Mouse (Mus musculus) heart, postnatal 0 days (tissue): ENCODE results near the gene Kit. TPM values are rescaled to one million over a fixed set of nuclear protein-coding genes. Genes with fewer than 3 reads are reported as not detected.

Experiments used
- ATAC-seq: fragments of 200-750 bp; cut with Nextera tagmentation; 2 replicates; pipeline ENCODE4 v1.8.0; 2017; ENCODE audit warnings: low read depth, moderate number of reproducible peaks, moderate library complexity; ENCODE audit not compliant: insufficient read depth
- DNase-seq: peaks from one replicate; pipeline ENCODE4 v3.0.0-alpha.2; 2016; ENCODE audit warnings: low spot score
- H3K27ac ChIP-seq: fragments of 300-500 bp; sonication (generic); 2 replicates; pipeline ENCODE4 v1.5.1; 2014; ENCODE audit warnings: low read depth, mild to moderate bottlenecking
- H3K27me3 ChIP-seq: fragments of 300-500 bp; sonication (generic); 2 replicates; pipeline ENCODE4 v1.6.1; 2014; ENCODE audit warnings: low read length, mixed read lengths; ENCODE audit not compliant: control insufficient read depth, insufficient read depth
- H3K36me3 ChIP-seq: fragments of 300-500 bp; sonication (generic); replicated peaks from 2 replicates; pipeline ENCODE4 v1.6.1; 2014; ENCODE audit warnings: low read length, mixed read lengths; ENCODE audit not compliant: control insufficient read depth, insufficient read depth
- H3K4me1 ChIP-seq: fragments of 300-500 bp; sonication (generic); 2 replicates; pipeline ENCODE4 v1.6.1; 2014; ENCODE audit warnings: antibody characterized with exemption; ENCODE audit not compliant: control insufficient read depth, insufficient read depth
- H3K4me2 ChIP-seq: fragments of 300-500 bp; sonication (generic); 2 replicates; pipeline ENCODE4 v1.6.1; 2014; ENCODE audit warnings: low read depth, mild to moderate bottlenecking, low read length, moderate library complexity
- H3K4me3 ChIP-seq: fragments of 300-500 bp; sonication (generic); 2 replicates; pipeline ENCODE4 v1.5.1; 2014; ENCODE audit warnings: low read depth, low read length
- H3K9ac ChIP-seq: fragments of 300-500 bp; sonication (generic); replicated peaks from 2 replicates; pipeline ENCODE4 v1.6.1; 2014; ENCODE audit warnings: low read depth, low read length, mixed read lengths
- H3K9me3 ChIP-seq: fragments of 300-500 bp; sonication (generic); replicated peaks from 2 replicates; pipeline ENCODE4 v1.6.1; 2016; ENCODE audit warnings: low read length; ENCODE audit not compliant: control insufficient read depth
- CTCF ChIP-seq: IDR thresholded peaks from 2 replicates; pipeline ENCODE4 v1.5.1; 2016; ENCODE audit warnings: antibody characterized with exemption, control low read depth, low read depth
- EP300 ChIP-seq: IDR thresholded peaks from 2 replicates; pipeline ENCODE4 v1.6.1; 2016; ENCODE audit warnings: antibody characterized with exemption, low read depth
- WGBS: fragments of 180-500 bp; shearing (Covaris S2); extraction: QIAGEN DNeasy Blood & Tissue Kit; methylation state at CpG from one replicate; pipeline ENCODE4 v1.1.7; 2014; 5-methylcytosine and 5-hydroxymethylcytosine counted together
- polyA plus RNA-seq: library from polyadenylated mRNA; unstranded; fragments of >200 nt; fragmentation: Nextera tagmentation; extraction: Ambion mirVana; gene quantifications from 2 replicates; pipeline ENCODE4 v1.2.1, GENCODE M21; 2015
- total RNA-seq: library from RNA; depleted of rRNA; stranded (reverse); fragments of >200 nt; gene quantifications from 2 replicates; pipeline ENCODE4 v1.2.3, GENCODE M21; 2014; ENCODE audit warnings: low replicate concordance

Kit gene
- total and polyA plus RNA-seq, 2 experiments from 2014 or later, result 4.9 to 14.9 TPM

- H3K9me3 ChIP-seq, result no peaks in the 10 kb centered on the region
- TF ChIP-seq EP300 (no peak), CTCF (no peak)
- no peaks in the 10 kb centered on the region for H3K27me3 ChIP-seq
- H3K27ac ChIP-seq, result no peak overlapping the region
- H3K36me3 ChIP-seq, result no peaks in the 10 kb centered on the region
- H3K4me2 ChIP-seq, result no peak overlapping the region
- ATAC-seq (no peak), DNase-seq (no peak)
- no peak overlapping the region for H3K9ac ChIP-seq
- no peaks in the 10 kb centered on the region for H3K4me1 ChIP-seq
- H3K4me3 ChIP-seq, result no peak overlapping the region
Observed at GRCm38 (mm10) chr5:75625059-75625458, 50.3 kb downstream of the Kit start.

DNA sequence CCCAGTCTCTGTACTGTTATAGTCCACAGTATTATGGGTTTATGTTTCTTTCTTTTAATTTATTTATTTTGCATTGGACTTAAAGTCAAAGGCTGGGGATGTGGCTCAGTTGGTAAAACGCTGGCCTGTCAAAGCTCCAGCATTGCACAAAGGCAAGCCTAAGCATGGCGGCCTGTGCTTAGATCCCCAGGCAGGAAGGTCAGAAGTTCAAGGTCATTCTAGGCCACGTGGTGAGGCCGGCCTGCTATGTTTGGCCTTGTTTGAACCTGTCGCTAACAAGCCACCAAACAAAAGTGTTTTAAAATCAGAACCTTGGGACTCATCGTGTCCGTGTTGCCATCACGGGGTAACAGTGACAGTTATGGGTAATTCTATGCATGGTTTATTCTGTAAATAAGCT, 51.6 kb downstream of the Kit start:
- Histone ChIP-seq H3K36me3 (no peaks in the 10 kb centered on the region), H3K4me1 (no peaks in the 10 kb centered on the region), H3K9ac (no peak overlapping the region), H3K27me3 (no peaks in the 10 kb centered on the region), H3K27ac (no peak overlapping the region), H3K4me3 (no peak overlapping the region), H3K4me2 (no peak overlapping the region), H3K9me3 (no peaks in the 10 kb centered on the region)
- no peak for TF ChIP-seq CTCF
- no peak for TF ChIP-seq EP300
- no peak for ATAC-seq
- WGBS, result 76% methylated on average over 8 of the region's 8 CpGs
- DNase-seq, result no peak

DNA sequence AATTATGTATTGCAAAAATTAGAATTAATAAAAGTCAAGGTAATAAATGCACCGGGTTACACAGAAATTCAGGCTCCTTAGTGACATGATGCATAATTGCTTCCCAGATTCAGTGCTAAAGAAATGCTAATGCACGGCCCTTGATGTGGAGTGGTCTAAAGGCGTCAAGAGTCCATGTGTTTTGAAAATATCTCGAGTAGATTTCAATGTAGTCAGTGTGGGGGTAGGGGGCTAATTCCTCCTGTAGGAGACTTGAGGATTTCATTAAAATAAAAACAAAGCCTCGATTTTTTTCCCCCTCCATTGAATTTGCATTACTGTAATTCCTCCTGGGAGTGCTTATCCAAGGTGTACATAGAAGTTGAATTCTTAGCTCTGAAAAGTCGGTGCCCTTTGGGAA, 52.0 kb downstream of the Kit start:
- H3K36me3 ChIP-seq, result no peaks in the 10 kb centered on the region
- no peak for TF ChIP-seq CTCF
- TF ChIP-seq EP300, result no peak
- no peak overlapping the region for H3K9ac ChIP-seq
- no peak overlapping the region for H3K4me2 ChIP-seq
- 73% methylated on average over 6 of the region's 6 CpGs for WGBS
- DNase-seq (no peak), ATAC-seq (no peak)
- no peaks in the 10 kb centered on the region for H3K9me3 ChIP-seq
- H3K27ac ChIP-seq, result no peak overlapping the region
- no peak overlapping the region for H3K4me3 ChIP-seq
- no peaks in the 10 kb centered on the region for H3K27me3 ChIP-seq
- H3K4me1 ChIP-seq, result no peaks in the 10 kb centered on the region

- Histone ChIP-seq H3K27me3 (no peaks in the 10 kb centered on the region), H3K36me3 (no peaks in the 10 kb centered on the region), H3K9me3 (no peaks in the 10 kb centered on the region), H3K4me3 (no peak overlapping the region), H3K4me2 (no peak overlapping the region), H3K4me1 (peaks cover 5% of the 10 kb centered on the region), H3K27ac (no peak overlapping the region), H3K9ac (no peak overlapping the region)
- WGBS, result 46% methylated on average over 5 of the region's 5 CpGs
- peak; percentile 25 for DNase-seq
- ATAC-seq, result no peak
- TF ChIP-seq EP300, result no peak
- no peak for TF ChIP-seq CTCF
Observed at GRCm38 (mm10) chr5:75632257-75632656, 57.5 kb downstream of the Kit start.

DNA sequence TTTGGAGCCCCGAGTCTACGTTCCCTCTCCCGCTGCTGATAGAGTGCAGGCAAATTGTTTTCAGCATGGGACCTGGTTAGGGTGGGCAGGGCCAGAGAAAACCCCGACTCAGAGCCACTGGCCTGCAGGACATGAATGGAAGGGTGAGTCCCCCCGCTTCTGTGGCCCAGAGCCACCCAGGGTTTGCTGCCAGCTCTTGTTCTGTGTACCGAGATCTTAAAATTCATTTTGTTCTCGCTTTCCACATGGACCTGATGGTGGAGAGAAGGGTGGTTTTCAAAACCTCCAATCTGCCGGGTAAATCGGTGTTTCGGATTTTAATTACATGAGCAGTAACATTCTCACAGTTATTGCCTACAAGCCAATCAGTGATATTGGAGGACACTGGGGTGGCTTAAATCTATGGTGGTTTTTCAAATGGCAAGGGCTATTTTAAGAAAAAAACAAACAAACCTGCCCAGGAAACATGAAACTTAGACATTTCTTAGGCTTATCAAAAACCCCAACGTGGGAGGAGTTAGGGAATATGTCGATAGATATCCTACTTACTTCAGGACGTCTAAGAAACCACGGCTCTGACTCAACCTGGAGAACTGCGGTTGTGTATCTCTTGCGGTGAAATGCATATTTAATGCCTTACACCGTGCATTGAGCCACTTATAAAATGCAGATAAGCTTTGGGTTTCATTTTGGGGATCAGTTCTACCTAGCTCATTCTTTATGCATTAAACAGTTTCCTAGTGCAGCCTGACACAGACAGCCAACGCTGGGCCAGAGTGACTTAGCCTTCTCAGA, 58.3 kb downstream of the Kit start:
- H3K27me3 ChIP-seq, result no peaks in the 10 kb centered on the region
- DNase-seq (no peak), ATAC-seq (no peak)
- no peak for TF ChIP-seq CTCF
- TF ChIP-seq EP300, result no peak
- H3K27ac ChIP-seq, result no peak overlapping the region
- H3K9ac ChIP-seq, result no peak overlapping the region
- H3K4me1 ChIP-seq, result peaks cover 10% of the 10 kb centered on the region
- no peak overlapping the region for H3K4me2 ChIP-seq
- no peaks in the 10 kb centered on the region for H3K9me3 ChIP-seq
- no peaks in the 10 kb centered on the region for H3K36me3 ChIP-seq
- 73% methylated on average over 18 of the region's 18 CpGs for WGBS
- no peak overlapping the region for H3K4me3 ChIP-seq

DNA sequence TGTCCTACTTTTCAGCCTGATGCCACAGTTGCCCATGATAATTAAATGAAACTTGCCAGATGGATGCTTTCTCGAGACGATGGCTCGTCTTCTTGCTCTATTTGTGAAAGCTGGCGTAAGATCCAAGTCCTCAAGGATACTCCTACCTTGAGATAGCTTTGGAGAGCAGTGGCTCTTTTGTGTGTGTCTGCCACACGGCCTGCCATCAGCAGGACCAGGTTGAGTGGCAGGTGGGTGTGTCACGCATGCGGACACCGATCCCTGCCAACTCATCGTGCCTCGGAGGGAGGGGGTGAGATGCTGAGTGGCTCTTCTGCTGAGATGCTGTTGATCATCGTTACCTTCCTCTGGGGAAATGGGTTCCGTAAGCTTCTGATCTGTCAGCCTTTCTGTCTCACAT, 60.7 kb downstream of the Kit start:
- DNase-seq (no peak), ATAC-seq (no peak)
- Histone ChIP-seq H3K36me3 (no peaks in the 10 kb centered on the region), H3K4me1 (peaks cover 10% of the 10 kb centered on the region), H3K9ac (no peak overlapping the region), H3K9me3 (no peaks in the 10 kb centered on the region), H3K4me2 (no peak overlapping the region), H3K27ac (no peak overlapping the region), H3K4me3 (no peak overlapping the region), H3K27me3 (no peaks in the 10 kb centered on the region)
- 83% methylated on average over 12 of the region's 12 CpGs for WGBS
- TF ChIP-seq EP300 (no peak), CTCF (no peak)
